Mouse (Mus musculus): ENCODE data around the gene Gm49510. TPM values are rescaled to one million over a fixed set of nuclear protein-coding genes. Genes with fewer than 3 reads are reported as not detected.
A peak's percentile ranks its signal among the peaks of the same experiment; 100 is the strongest.

The Gm49510 gene
- polyA plus RNA-seq, 1 experiment from 2014 or later = 0.32 TPM

DNA sequence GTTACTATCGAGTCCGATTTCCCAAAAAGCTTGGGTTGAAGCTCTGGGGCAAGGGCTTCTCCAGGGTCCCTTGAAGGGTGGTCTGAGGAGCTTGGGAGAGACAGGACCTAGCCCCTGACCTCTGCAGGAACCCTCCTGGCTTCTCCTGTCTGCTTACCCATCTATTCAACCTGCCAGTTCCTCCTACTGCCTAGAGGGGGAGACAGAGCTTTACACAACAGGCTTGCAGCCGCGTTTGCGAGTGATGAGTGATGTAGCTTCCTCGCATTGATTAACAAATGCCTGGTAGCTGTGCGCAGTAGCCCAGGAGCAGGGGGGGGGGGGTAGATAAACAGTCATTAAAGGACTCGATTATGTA is 16.2 kb downstream of the Gm49510 start:
- 8% methylated on average over 8 of the region's 8 CpGs for WGBS
- peaks cover 3% of the 10 kb centered on the region; the same call in 1 of the 2 replicates for H3K36me3 ChIP-seq (ENCODE audit: control insufficient read depth, insufficient read depth, low read length)
- peak overlapping the region; percentile 44 for H3K9ac ChIP-seq (ENCODE audit: low read length)
- H3K4me3 ChIP-seq (replicated peaks; ENCODE audit: low read length) = peak overlapping the region; percentile 68
- H3K27ac ChIP-seq (ENCODE audit: low read length) = no peak overlapping the region
- peak overlapping the region; percentile 100 for H3K4me2 ChIP-seq (ENCODE audit: low read depth, low read length)
- no peaks in the 10 kb centered on the region for H3K9me3 ChIP-seq (replicated peaks; ENCODE audit: control insufficient read depth, low read length)
- ATAC-seq (ENCODE audit: insufficient read depth, low FRiP score) = no peak
- no peaks in the 10 kb centered on the region; the same call in 1 of the 2 replicates for H3K27me3 ChIP-seq (ENCODE audit: control insufficient read depth, insufficient read depth, low read length)
- peaks cover 22% of the 10 kb centered on the region for H3K4me1 ChIP-seq (ENCODE audit: control insufficient read depth, insufficient read depth, low read length)

DNA sequence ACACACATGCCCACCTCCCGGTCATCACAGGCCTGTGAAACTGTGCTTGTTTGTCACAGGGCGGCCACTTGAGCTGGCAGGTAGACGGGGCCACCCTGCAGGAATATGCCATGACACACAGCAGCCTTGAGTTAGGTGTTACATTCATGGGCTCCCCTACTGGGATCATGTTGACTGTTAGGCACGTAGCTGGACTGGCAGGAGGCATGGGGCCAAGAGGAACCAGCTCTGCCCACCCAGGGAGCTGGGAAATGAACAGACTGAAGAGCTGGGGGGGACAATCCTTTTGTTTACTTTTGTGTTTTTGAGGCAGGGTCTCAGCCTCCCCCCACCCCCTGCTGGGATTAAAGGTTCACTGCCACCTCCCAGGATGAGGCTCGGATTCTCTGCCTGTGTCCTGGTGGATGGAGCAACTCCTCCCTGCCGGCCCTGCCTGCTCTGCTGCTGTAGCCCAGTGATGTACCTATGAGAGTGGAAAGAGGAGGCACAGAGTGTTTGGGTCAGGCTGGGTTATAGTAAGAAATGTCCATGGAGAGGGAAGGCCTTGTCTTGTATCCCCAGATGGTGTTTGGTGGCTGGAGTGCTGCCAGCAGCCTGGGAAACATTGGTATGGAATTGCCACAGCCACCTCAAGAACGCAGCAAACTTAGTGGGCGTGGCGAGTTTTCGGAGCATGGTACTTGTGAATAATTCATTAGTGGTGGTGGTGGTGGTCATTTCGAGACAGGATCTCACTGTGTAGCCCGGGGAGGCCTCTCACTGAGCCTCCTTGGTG is 16.8 kb downstream of the Gm49510 start:
- no peaks in the 10 kb centered on the region for H3K36me3 ChIP-seq (ENCODE audit: control insufficient read depth, insufficient read depth, low read length)
- ATAC-seq (ENCODE audit: insufficient read depth, low FRiP score) = no peak
- peak overlapping the region; percentile 26 for H3K4me3 ChIP-seq (replicated peaks; ENCODE audit: low read length)
- peaks cover 22% of the 10 kb centered on the region for H3K4me1 ChIP-seq (ENCODE audit: control insufficient read depth, insufficient read depth, low read length)
- H3K27ac ChIP-seq (ENCODE audit: low read length) = no peak overlapping the region
- H3K4me2 ChIP-seq (ENCODE audit: low read depth, low read length) = peak overlapping the region; percentile 100
- 69% methylated on average over 12 of the region's 12 CpGs for WGBS
- H3K9ac ChIP-seq (ENCODE audit: low read length) = peak overlapping the region; percentile 44
- no peaks in the 10 kb centered on the region for H3K9me3 ChIP-seq (replicated peaks; ENCODE audit: control insufficient read depth, low read length)
- no peaks in the 10 kb centered on the region; the same call in 1 of the 2 replicates for H3K27me3 ChIP-seq (ENCODE audit: control insufficient read depth, insufficient read depth, low read length)

DNA sequence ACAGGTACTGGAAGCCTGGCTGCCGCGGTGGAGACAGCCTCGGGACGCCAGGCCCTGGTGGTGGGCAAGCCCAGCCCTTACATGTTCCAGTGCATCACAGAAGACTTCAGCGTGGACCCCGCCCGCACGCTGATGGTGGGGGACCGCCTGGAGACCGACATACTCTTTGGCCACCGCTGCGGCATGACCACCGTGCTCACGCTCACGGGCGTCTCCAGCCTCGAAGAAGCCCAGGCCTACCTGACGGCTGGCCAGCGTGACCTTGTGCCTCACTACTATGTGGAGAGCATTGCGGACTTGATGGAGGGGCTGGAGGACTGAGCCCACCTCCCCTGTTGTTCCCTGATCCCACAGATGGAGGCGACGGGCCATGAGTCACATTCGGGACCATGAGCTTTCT is 18.7 kb downstream of the Gm49510 start:
- Histone ChIP-seq H3K9me3 (replicated peaks; ENCODE audit: control insufficient read depth, low read length) (no peaks in the 10 kb centered on the region), H3K4me1 (ENCODE audit: control insufficient read depth, insufficient read depth, low read length) (peaks cover 22% of the 10 kb centered on the region), H3K4me3 (replicated peaks; ENCODE audit: low read length) (no peak overlapping the region), H3K9ac (ENCODE audit: low read length) (no peak overlapping the region), H3K36me3 (ENCODE audit: control insufficient read depth, insufficient read depth, low read length) (no peaks in the 10 kb centered on the region), H3K27ac (ENCODE audit: low read length) (no peak overlapping the region), H3K4me2 (ENCODE audit: low read depth, low read length) (no peak overlapping the region), H3K27me3 (ENCODE audit: control insufficient read depth, insufficient read depth, low read length) (no peaks in the 10 kb centered on the region; the same call in 1 of the 2 replicates)
- WGBS = 91% methylated on average over 23 of the region's 23 CpGs
- ATAC-seq (ENCODE audit: insufficient read depth, low FRiP score) = no peak

DNA sequence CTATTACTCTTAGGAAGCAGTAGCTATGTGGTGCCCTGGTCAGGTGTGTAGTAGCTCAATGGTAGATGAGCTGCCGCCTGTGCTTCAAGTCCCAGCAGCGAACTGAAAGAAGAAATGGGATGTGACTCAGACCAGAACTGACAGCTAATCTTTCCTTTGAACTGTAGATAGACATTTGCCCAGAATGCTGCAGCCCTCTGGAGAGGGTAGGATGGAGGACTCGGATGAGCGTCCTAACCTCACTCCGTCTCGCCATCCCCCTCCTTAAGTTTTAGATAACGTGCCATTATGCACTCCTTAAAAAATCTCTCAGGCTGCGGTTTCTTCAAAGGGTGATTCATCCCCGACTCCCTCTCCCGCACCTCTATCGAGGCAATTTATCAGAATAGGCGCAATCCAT is 20.4 kb downstream of the Gm49510 start:
- ATAC-seq (ENCODE audit: insufficient read depth, low FRiP score) = no peak
- H3K27ac ChIP-seq (ENCODE audit: low read length) = no peak overlapping the region
- H3K4me3 ChIP-seq (replicated peaks; ENCODE audit: low read length) = no peak overlapping the region
- no peaks in the 10 kb centered on the region for H3K9me3 ChIP-seq (replicated peaks; ENCODE audit: control insufficient read depth, low read length)
- WGBS = 59% methylated on average over 12 of the region's 12 CpGs
- no peaks in the 10 kb centered on the region for H3K36me3 ChIP-seq (ENCODE audit: control insufficient read depth, insufficient read depth, low read length)
- H3K4me2 ChIP-seq (ENCODE audit: low read depth, low read length) = no peak overlapping the region
- H3K4me1 ChIP-seq (ENCODE audit: control insufficient read depth, insufficient read depth, low read length) = peaks cover 14% of the 10 kb centered on the region
- H3K9ac ChIP-seq (ENCODE audit: low read length) = no peak overlapping the region
- H3K27me3 ChIP-seq (ENCODE audit: control insufficient read depth, insufficient read depth, low read length) = no peaks in the 10 kb centered on the region; the same call in 1 of the 2 replicates

DNA sequence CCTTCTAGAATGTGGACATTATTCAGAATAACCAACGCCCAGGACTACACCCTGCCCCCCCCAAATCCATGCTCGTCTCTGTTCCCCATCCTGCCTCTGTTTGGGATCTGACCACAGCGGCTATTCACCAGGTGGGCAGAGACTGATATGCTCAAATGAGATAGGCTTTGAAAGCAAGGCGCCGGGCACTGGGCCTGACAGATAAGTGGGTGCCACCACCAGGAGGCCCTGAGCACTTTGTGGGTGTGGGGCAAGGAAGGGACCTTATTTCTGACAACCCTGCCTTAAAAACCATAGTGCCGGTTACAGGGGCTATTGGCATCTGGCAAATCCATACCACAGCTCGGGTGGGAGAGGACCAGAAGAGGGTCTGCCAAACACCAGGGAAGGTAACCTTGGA is 23.2 kb downstream of the Gm49510 start:
- H3K27me3 ChIP-seq (ENCODE audit: control insufficient read depth, insufficient read depth, low read length) = no peaks in the 10 kb centered on the region
- H3K27ac ChIP-seq (ENCODE audit: low read length) = no peak overlapping the region
- no peaks in the 10 kb centered on the region for H3K9me3 ChIP-seq (replicated peaks; ENCODE audit: control insufficient read depth, low read length)
- ATAC-seq (ENCODE audit: insufficient read depth, low FRiP score) = no peak
- H3K4me3 ChIP-seq (replicated peaks; ENCODE audit: low read length) = no peak overlapping the region
- no peak overlapping the region for H3K9ac ChIP-seq (ENCODE audit: low read length)
- H3K4me1 ChIP-seq (ENCODE audit: control insufficient read depth, insufficient read depth, low read length) = peaks cover 21% of the 10 kb centered on the region
- WGBS = 77% methylated on average over 7 of the region's 7 CpGs
- no peak overlapping the region for H3K4me2 ChIP-seq (ENCODE audit: low read depth, low read length)
- H3K36me3 ChIP-seq (ENCODE audit: control insufficient read depth, insufficient read depth, low read length) = no peaks in the 10 kb centered on the region

DNA sequence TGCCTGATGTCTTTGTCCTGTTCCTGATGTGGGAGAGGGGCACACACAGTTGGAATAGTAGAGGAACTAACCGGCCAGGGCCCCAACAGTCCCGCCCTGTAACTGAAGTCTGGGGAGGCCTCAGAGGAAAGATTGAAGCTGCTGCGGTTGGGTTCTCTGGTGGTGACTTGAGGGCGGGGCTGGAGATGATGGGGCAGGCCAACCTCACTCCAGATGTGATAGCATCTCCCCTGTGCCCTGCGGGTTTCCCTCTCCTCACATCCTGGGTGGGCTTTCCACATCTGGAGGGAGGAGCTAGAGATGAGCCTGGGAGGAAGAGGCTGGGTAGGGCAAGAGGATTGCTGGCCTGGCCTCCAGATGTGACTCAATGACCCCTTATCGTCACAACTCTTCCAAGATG is 24.1 kb downstream of the Gm49510 start:
- Histone ChIP-seq H3K27ac (ENCODE audit: low read length) (no peak overlapping the region), H3K9me3 (replicated peaks; ENCODE audit: control insufficient read depth, low read length) (no peaks in the 10 kb centered on the region)
- 56% methylated on average over 6 of the region's 6 CpGs for WGBS

DNA sequence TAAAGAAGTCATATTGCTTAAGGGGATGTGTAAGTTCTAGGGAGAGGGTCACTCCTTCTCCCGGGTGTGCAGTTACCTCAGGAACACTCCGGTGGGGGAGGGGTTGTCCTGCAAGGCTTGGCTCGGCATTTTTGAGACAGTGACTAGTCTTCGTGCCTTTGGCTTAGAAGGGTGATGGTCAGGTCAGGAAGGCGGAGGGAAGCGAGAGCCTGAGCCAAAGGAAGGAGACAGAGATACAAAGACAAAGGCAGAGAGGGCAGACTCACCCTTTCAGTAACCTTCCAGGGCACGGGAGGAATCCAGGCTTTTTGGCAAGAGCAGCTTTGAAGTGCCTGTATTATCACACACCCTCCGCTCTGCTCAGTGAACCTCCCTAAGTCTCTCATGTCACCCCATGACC is 25.7 kb downstream of the Gm49510 start:
- H3K4me2 ChIP-seq (ENCODE audit: low read depth, low read length) = peak overlapping the region; percentile 67; the same call in 1 of the 2 replicates

More for the DNA sequence above, 24.1 kb downstream of the Gm49510 start:
- Histone ChIP-seq H3K4me2 (ENCODE audit: low read depth, low read length) (no peak overlapping the region), H3K4me1 (ENCODE audit: control insufficient read depth, insufficient read depth, low read length) (peaks cover 26% of the 10 kb centered on the region), H3K4me3 (replicated peaks; ENCODE audit: low read length) (no peak overlapping the region), H3K27me3 (ENCODE audit: control insufficient read depth, insufficient read depth, low read length) (no peaks in the 10 kb centered on the region), H3K9ac (ENCODE audit: low read length) (no peak overlapping the region), H3K36me3 (ENCODE audit: control insufficient read depth, insufficient read depth, low read length) (no peaks in the 10 kb centered on the region)
- ATAC-seq (ENCODE audit: insufficient read depth, low FRiP score) = no peak

DNA sequence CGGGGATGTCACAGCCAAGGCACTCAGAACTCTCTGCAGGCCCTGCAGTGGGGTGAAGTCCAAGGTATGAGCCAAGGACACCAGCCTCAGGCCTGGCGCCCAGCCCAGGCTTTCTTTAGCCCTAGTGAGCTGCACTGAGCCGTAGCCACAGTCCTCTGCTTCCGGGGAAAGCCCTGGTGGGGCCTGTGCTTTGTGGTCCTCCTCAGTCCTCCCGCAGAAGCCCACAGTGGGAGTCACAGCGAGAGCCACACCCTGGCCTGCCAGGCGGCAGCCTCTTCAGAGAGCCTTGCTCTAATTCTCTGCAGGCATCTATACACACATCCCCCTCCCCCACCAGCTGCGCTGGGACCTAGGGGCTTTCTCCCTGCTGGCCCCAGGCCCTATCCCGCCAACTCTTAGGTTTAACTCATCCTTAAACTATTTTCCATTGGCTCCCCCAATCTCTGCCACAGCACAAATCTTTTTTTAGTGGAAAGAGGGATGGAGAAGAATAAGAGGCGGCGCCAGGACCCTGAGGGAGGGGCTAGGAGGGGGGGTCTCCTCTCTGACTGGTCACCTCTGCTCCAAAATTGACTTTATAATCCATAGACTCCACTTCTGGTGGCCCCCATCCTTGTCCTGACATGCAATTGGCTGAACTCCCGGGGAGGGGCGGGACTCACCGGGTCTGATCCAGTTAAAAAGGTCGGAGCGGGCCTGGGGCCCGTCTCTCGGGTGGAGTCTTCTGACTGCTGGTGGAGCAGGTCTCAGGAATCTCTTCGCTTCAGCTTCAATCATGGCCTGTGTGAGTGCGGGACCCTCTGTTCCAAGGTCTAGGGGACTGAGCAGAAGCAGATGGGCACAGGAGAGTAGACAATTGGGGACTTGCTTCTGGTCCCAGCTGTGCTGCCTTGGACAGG is 26.8 kb downstream of the Gm49510 start, which contains the start of gene Lgals1:
Gene Lgals1, plus strand, starts transcription at position 705 of the 899 bp plus-strand sequence.
- H3K36me3 ChIP-seq (ENCODE audit: control insufficient read depth, insufficient read depth, low read length) = 0 out of 2 replicates have a peak, but pooled peaks cover 5% of the 10 kb centered on the region
- H3K4me3 ChIP-seq (replicated peaks; ENCODE audit: low read length) = peak within 1 kb of the TSS; percentile 62
- H3K27me3 ChIP-seq (ENCODE audit: control insufficient read depth, insufficient read depth, low read length) = no peaks in the 10 kb centered on the region
- H3K4me2 ChIP-seq (ENCODE audit: low read depth, low read length) = peak within 1 kb of the TSS; percentile 67
- peak; percentile 87 for ATAC-seq (ENCODE audit: insufficient read depth, low FRiP score)
- peak within 1 kb of the TSS; percentile 98 for H3K27ac ChIP-seq (ENCODE audit: low read length)
- peaks cover 30% of the 10 kb centered on the region for H3K4me1 ChIP-seq (ENCODE audit: control insufficient read depth, insufficient read depth, low read length)
- no peaks in the 10 kb centered on the region for H3K9me3 ChIP-seq (replicated peaks; ENCODE audit: control insufficient read depth, low read length)
- 5% methylated on average over 20 of the region's 20 CpGs for WGBS
- H3K9ac ChIP-seq (ENCODE audit: low read length) = peak within 1 kb of the TSS; percentile 76

More for the DNA sequence above, 25.7 kb downstream of the Gm49510 start:
- ATAC-seq (ENCODE audit: insufficient read depth, low FRiP score) = no peak
- H3K4me3 ChIP-seq (replicated peaks; ENCODE audit: low read length) = no peak overlapping the region
- no peaks in the 10 kb centered on the region for H3K9me3 ChIP-seq (replicated peaks; ENCODE audit: control insufficient read depth, low read length)
- H3K4me1 ChIP-seq (ENCODE audit: control insufficient read depth, insufficient read depth, low read length) = peaks cover 30% of the 10 kb centered on the region
- H3K36me3 ChIP-seq (ENCODE audit: control insufficient read depth, insufficient read depth, low read length) = 0 out of 2 replicates have a peak, but pooled peaks cover 5% of the 10 kb centered on the region
- no peaks in the 10 kb centered on the region for H3K27me3 ChIP-seq (ENCODE audit: control insufficient read depth, insufficient read depth, low read length)
- H3K9ac ChIP-seq (ENCODE audit: low read length) = peak overlapping the region; percentile 60; the same call in 1 of the 2 replicates
- WGBS = 36% methylated on average over 8 of the region's 8 CpGs
- H3K27ac ChIP-seq (ENCODE audit: low read length) = peak overlapping the region; percentile 98
